Mouse (Mus musculus) testis, adult 2 months (tissue): ENCODE results near the gene Atn1.

Experiments used
- CTCF ChIP-seq: fragments of 200-500 bp; IDR thresholded peaks from 2 replicates; pipeline ENCODE4 v1.5.1; 2012; ENCODE audit warnings: low read depth, mild to moderate bottlenecking, inconsistent platforms, low read length, moderate library complexity; ENCODE audit not compliant: control insufficient read depth, insufficient read depth, insufficient replicate concordance
- POLR2A ChIP-seq: fragments of 200-500 bp; IDR thresholded peaks from 2 replicates; pipeline ENCODE4 v1.6.1; 2012; ENCODE audit warnings: low read depth, mild to moderate bottlenecking, inconsistent platforms, low read length, moderate library complexity; ENCODE audit not compliant: control insufficient read depth

DNA sequence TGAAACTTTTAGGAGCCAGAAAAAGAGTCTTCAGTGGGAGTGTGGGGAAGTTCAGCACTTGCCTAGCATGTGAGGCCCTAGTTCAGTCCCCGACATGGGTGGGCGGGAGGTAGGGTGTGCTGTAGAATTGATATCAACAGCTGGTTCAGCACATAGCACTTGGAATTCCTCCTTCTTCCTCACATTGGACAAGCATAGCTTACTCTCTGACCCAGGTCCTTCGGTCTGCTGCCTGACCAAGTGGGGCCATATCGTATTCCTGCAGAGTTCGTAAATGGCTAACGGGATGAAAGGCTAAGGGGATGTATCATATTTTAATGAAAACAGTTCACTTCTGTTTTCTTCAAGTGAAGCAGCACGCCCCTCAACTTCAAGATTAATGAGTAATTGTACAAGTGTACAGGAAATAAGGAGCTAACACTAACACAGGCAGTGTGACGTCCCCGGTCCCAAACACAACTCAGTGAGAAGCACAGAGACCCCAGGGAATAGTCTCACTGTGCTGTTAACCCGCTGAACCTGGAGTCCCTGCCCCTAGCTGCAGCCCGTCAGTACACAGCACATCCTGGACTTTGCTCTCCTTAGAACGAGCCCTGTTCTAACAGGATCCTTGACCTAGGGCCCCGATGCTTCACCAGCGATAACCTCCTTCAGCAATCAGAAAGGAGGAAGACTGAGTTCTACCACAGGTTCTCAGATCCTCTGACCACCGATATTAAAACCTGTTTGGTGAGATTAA, 62.9 kb downstream of the Atn1 start:
- no peak for TF ChIP-seq CTCF
- TF ChIP-seq POLR2A = no peak
